Mouse (Mus musculus) hindbrain, embryonic 14.5 days (tissue): ENCODE measurements around the gene Iqschfp. TPM values are rescaled to one million over a fixed set of nuclear protein-coding genes. Genes with fewer than 3 reads are reported as not detected.

ENCODE experiments used
- ATAC-seq: fragments of 200-750 bp; cut with Nextera tagmentation; 2 replicates; pipeline ENCODE4 v1.8.0; 2017; ENCODE audit warnings: moderate number of reproducible peaks, mild to moderate bottlenecking, moderate TSS enrichment, moderate library complexity; ENCODE audit not compliant: low FRiP score
- DNase-seq: peaks from one replicate; pipeline ENCODE4 v3.0.0-alpha.2; 2015; ENCODE audit warnings: low spot score
- H3K27ac ChIP-seq: fragments of 300-500 bp; sonication (generic); 2 replicates; pipeline ENCODE4 v1.5.1; 2014; ENCODE audit warnings: mild to moderate bottlenecking, moderate library complexity
- H3K27me3 ChIP-seq: fragments of 300-500 bp; sonication (generic); 2 replicates; pipeline ENCODE4 v1.6.1; 2014; ENCODE audit warnings: mild to moderate bottlenecking, low read length, mixed read lengths; ENCODE audit not compliant: control insufficient read depth, insufficient read depth
- H3K36me3 ChIP-seq: fragments of 300-500 bp; sonication (generic); replicated peaks from 2 replicates; pipeline ENCODE4 v1.6.1; 2014; ENCODE audit not compliant: control insufficient read depth, insufficient read depth
- H3K4me1 ChIP-seq: fragments of 300-500 bp; sonication (generic); replicated peaks from 2 replicates; pipeline ENCODE4 v1.6.1; 2014; ENCODE audit warnings: antibody characterized with exemption, low read length, mixed read lengths; ENCODE audit not compliant: control insufficient read depth, insufficient read depth
- H3K4me2 ChIP-seq: fragments of 300-500 bp; sonication (generic); replicated peaks from 2 replicates; pipeline ENCODE4 v1.6.1; 2014; ENCODE audit warnings: mild to moderate bottlenecking, moderate library complexity
- H3K4me3 ChIP-seq: fragments of 300-500 bp; sonication (generic); replicated peaks from 2 replicates; pipeline ENCODE4 v1.5.1; 2014; ENCODE audit warnings: mild to moderate bottlenecking, low read length
- H3K9ac ChIP-seq: fragments of 300-500 bp; sonication (generic); 2 replicates; pipeline ENCODE4 v1.6.1; 2014
- H3K9me3 ChIP-seq: fragments of 300-500 bp; sonication (generic); 2 replicates; pipeline ENCODE4 v1.6.1; 2016; ENCODE audit warnings: low read length; ENCODE audit not compliant: control insufficient read depth
- WGBS: fragments of 180-500 bp; shearing (Covaris S2); extraction: QIAGEN DNeasy Blood & Tissue Kit; methylation state at CpG from one replicate; pipeline ENCODE4 v1.1.7; 2014; 5-methylcytosine and 5-hydroxymethylcytosine counted together
- polyA plus RNA-seq: library from polyadenylated mRNA; unstranded; fragments of >200 nt; fragmentation: Nextera tagmentation; extraction: Ambion mirVana; gene quantifications from 2 replicates; pipeline ENCODE4 v1.2.1, GENCODE M21; 2014

Gene Iqschfp
- polyA plus RNA-seq, 1 experiment from 2014 or later, result 7.5 TPM

DNA sequence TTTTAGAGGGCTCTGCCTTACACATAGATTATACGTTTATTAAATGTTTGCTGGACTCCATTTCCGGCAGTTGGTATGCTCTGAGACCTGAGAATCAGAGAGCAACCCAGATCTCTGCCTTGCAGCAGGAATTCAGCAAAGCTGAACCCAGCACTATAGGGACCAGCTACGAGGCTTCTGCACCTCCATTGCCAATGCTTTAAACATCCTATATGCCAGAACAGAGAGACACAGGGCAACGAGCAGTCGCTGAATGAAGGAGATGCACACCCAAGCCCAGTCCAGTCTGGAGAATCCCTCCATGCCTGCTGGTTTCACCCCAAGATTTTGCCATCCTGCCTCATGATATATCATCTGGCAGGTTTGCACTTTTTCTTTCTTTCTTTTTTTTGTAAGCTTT, 684.9 kb downstream of the Iqschfp start:
- DNase-seq (no peak), ATAC-seq (no peak)
- no peaks in the 10 kb centered on the region for H3K9me3 ChIP-seq
- H3K9ac ChIP-seq, result peak overlapping the region; percentile 41
- H3K4me1 ChIP-seq, result peaks cover 54% of the 10 kb centered on the region
- no peaks in the 10 kb centered on the region for H3K27me3 ChIP-seq
- H3K36me3 ChIP-seq, result no peaks in the 10 kb centered on the region
- no peak overlapping the region for H3K4me3 ChIP-seq
- WGBS, result 49% methylated on average over 5 of the region's 5 CpGs
- peak overlapping the region; percentile 59 for H3K4me2 ChIP-seq
- peak overlapping the region; percentile 96 for H3K27ac ChIP-seq

- peak overlapping the region; percentile 13; the same call in 1 of the 2 replicates for H3K9ac ChIP-seq
- DNase-seq (no peak), ATAC-seq (no peak)
- no peaks in the 10 kb centered on the region for H3K36me3 ChIP-seq
- no peak overlapping the region for H3K4me2 ChIP-seq
- no peaks in the 10 kb centered on the region for H3K27me3 ChIP-seq
- H3K9me3 ChIP-seq, result no peaks in the 10 kb centered on the region
- peaks cover 57% of the 10 kb centered on the region for H3K4me1 ChIP-seq
- WGBS, result 66% methylated on average over 13 of the region's 13 CpGs
- no peak overlapping the region for H3K4me3 ChIP-seq
- H3K27ac ChIP-seq, result no peak overlapping the region; the same call in 1 of the 2 replicates
Observed at GRCm38 (mm10) chr3:68581591-68581990, 689.6 kb downstream of the Iqschfp start.

- peaks cover 57% of the 10 kb centered on the region for H3K4me1 ChIP-seq
- no peaks in the 10 kb centered on the region for H3K36me3 ChIP-seq
- peak overlapping the region; percentile 57; the same call in 1 of the 2 replicates for H3K27ac ChIP-seq
- no peak overlapping the region for H3K4me3 ChIP-seq
- DNase-seq (no peak), ATAC-seq (0 out of 2 replicates have a peak, but pooled peaks have one; percentile 8)
- H3K9me3 ChIP-seq, result no peaks in the 10 kb centered on the region
- 63% methylated on average over 12 of the region's 12 CpGs for WGBS
- H3K27me3 ChIP-seq, result no peaks in the 10 kb centered on the region
- peak overlapping the region; percentile 34; the same call in 1 of the 2 replicates for H3K4me2 ChIP-seq
- no peak overlapping the region for H3K9ac ChIP-seq
Observed at GRCm38 (mm10) chr3:68582103-68582740, 690.2 kb downstream of the Iqschfp start.

- peak overlapping the region; percentile 57 for H3K27ac ChIP-seq
- H3K4me2 ChIP-seq, result peak overlapping the region; percentile 34
- no peaks in the 10 kb centered on the region for H3K27me3 ChIP-seq
- no peak for ATAC-seq
- peaks cover 58% of the 10 kb centered on the region for H3K4me1 ChIP-seq
- peak overlapping the region; percentile 21; the same call in 1 of the 2 replicates for H3K9ac ChIP-seq
- H3K4me3 ChIP-seq, result no peak overlapping the region
- H3K9me3 ChIP-seq, result no peaks in the 10 kb centered on the region
- no peak for DNase-seq
- H3K36me3 ChIP-seq, result no peaks in the 10 kb centered on the region
- WGBS, result 5% methylated on average over 14 of the region's 14 CpGs
Observed at GRCm38 (mm10) chr3:68583031-68583693, 691.1 kb downstream of the Iqschfp start.

GRCm38 (mm10) chr3:68583771-68584511, 691.9 kb downstream of the Iqschfp start:
- Histone ChIP-seq H3K36me3 (no peaks in the 10 kb centered on the region), H3K9me3 (no peaks in the 10 kb centered on the region), H3K4me3 (no peak overlapping the region), H3K27me3 (no peaks in the 10 kb centered on the region), H3K4me2 (peak overlapping the region; percentile 34), H3K27ac (peak overlapping the region; percentile 57), H3K4me1 (peaks cover 58% of the 10 kb centered on the region), H3K9ac (0 out of 2 replicates have a peak overlapping the region, but pooled peaks have one; percentile 21)
- peak; percentile 73 for ATAC-seq
- no peak for DNase-seq
- WGBS, result 22% methylated on average over 13 of the region's 14 CpGs

DNA sequence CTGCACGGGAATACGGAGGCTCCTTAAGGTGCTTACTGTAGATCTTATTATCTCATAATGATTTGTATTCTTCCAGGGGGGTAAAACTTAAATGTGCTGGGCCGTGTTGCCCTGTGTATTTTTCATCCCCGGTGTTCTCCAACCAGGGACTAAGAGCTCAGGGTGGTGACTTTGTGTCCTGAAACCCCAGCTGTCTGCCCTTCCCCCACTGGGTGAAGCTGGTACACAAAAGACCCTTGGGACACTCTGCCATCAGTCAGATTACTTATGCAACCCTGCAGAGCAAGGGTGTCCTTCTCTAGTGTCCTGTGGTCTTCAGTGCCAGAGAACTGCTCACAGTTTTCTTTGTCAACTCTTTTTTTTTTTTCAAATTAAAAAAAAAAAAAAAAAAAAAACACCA, 693.2 kb downstream of the Iqschfp start:
- Histone ChIP-seq H3K4me3 (no peak overlapping the region), H3K36me3 (no peaks in the 10 kb centered on the region), H3K27ac (no peak overlapping the region), H3K9ac (no peak overlapping the region), H3K4me2 (no peak overlapping the region), H3K4me1 (peaks cover 58% of the 10 kb centered on the region), H3K27me3 (no peaks in the 10 kb centered on the region), H3K9me3 (no peaks in the 10 kb centered on the region)
- 51% methylated on average over 4 of the region's 4 CpGs for WGBS
- DNase-seq, result no peak
- ATAC-seq, result no peak

DNA sequence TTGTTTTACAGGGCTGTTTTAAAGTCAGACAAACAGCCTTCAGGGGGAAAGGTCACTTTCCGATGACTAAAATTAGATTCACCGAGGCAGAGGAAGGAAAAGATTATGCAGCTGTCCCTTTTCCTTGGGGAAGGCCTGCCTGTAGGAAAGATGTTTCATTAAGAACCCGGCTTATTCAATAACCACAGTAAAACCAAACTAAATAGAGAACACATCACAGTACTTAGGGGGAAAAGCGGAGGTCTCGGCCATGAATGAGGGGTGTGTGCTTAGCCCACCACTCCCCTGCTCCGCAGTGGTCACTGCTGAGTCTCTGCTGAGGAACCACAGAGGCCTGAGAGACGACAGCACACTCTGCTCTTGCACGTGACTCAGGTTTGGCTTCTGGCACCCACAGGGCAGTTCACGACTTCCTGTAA, 694.6 kb downstream of the Iqschfp start:
- no peaks in the 10 kb centered on the region for H3K36me3 ChIP-seq
- 16% methylated on average over 9 of the region's 9 CpGs for WGBS
- peak overlapping the region; percentile 44 for H3K27ac ChIP-seq
- H3K9me3 ChIP-seq, result no peaks in the 10 kb centered on the region
- ATAC-seq (no peak), DNase-seq (no peak)
- H3K9ac ChIP-seq, result 0 out of 2 replicates have a peak overlapping the region, but pooled peaks have one; percentile 25
- no peak overlapping the region for H3K4me2 ChIP-seq
- H3K4me1 ChIP-seq, result peaks cover 65% of the 10 kb centered on the region
- H3K4me3 ChIP-seq, result no peak overlapping the region
- no peaks in the 10 kb centered on the region for H3K27me3 ChIP-seq

DNA sequence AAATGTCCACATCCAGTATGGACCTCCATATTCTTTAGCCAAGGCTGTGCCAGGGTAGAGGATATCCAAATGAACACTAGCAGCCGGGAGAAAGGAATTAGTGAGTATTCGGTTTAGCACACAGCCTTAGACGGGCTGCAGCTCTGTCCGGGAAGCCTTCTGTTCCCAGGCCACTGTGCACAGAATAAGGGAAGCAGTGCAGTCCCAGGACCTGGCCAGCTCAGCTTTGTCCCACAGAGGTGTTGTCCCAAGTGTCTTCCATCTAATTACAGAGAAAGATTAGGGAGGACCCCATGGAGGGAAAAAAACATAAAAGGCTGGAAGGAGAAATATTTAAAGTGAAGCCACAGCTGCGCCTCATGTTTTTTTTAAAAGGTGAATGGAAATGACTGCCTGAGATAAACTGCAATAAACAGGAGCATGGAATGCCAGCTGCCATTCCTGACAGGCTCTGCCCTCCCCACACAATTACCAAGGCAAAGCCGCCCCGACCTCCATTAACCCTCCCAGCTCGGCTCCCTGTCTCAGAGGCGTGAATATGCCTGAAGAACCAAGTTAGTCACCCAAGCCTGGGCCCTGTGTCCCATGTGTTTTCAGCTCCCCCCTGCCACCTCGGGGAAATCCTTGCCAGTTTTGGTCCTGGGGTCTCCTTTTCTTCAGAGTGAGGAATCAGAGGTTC, 695.7 kb downstream of the Iqschfp start:
- no peak overlapping the region for H3K9ac ChIP-seq
- 27% methylated on average over 10 of the region's 10 CpGs for WGBS
- 0 out of 2 replicates have a peak, but pooled peaks have one; percentile 38 for ATAC-seq
- H3K9me3 ChIP-seq, result no peaks in the 10 kb centered on the region
- no peaks in the 10 kb centered on the region for H3K36me3 ChIP-seq
- no peak overlapping the region for H3K4me2 ChIP-seq
- H3K27ac ChIP-seq, result peak overlapping the region; percentile 44
- H3K4me3 ChIP-seq, result no peak overlapping the region
- peaks cover 65% of the 10 kb centered on the region for H3K4me1 ChIP-seq
- no peak for DNase-seq
- no peaks in the 10 kb centered on the region for H3K27me3 ChIP-seq
